Comparison of ENCODE assay signal across 9 mouse cellular contexts in the genomic region with DNA sequence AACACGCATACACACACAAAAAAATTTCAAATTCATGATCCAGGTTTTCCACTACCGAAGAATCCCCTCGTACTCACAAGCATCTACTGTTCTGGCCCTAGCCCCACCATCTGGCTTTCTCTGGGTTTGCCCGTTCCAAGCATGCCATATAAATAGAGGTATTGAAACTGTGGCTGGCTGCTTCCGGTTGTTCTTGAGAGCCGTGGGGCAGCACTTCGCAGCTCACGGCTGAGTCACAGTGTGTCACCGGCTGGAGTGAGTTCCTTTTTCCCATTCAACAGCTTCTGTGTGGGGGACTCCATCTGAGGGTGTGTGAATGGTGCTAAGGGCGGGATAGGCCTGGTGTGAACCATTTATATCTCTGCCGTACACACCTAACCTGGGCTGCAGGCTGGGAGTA. TPM values are rescaled to one million over a fixed set of nuclear protein-coding genes. Genes with fewer than 3 reads are reported as not detected.
A peak's percentile ranks its signal among the peaks of the same experiment; 100 is the strongest.
DNase-seq lines count a peak whose midpoint lies in the region; ATAC-seq and TF ChIP-seq lines count a peak whose summit lies in the region.
"Had no signal": no experiment of that assay in that cellular context is flagged by ENCODE, and none has a peak within 500 bp of the region (broad histone marks: within the 10 kb centered on the region; RNA-seq: fewer than 3 reads in every experiment).

No protein-coding gene starts in this region.

- peaks cover 43% of the 10 kb centered on the region for H3K4me1 ChIP-seq in thymus, adult 2 months (replicated peaks; ENCODE audit: control insufficient read depth, insufficient read depth, low read length)
- H3K4me1 ChIP-seq in kidney, embryonic 14.5 days (ENCODE audit: control insufficient read depth, insufficient read depth, low read length): peaks cover 24% of the 10 kb centered on the region

- no peaks in the 10 kb centered on the region for H3K9me3 ChIP-seq in kidney, embryonic 14.5 days (ENCODE audit: control insufficient read depth, low read length)
- H3K9me3 ChIP-seq: limb, embryonic 12.5 days had no signal

- intact Hi-C loops in left cerebral cortex, postnatal 25 days (cut with DNase I): loop anchor here (2.0 kb wide), 1 partner anchor 22 kb away; no protein-coding TSS in a partner anchor

- DNase-seq in lung, postnatal 4 days: peak; percentile 40 to 49
- no peak for DNase-seq in lung, postnatal 10 days
- DNase-seq in frontal cortex, adult 2 months (ENCODE audit: extremely low spot score in 1 of 2, low spot score in 1 of 2): peak; percentile 82 to 87
- DNase-seq in left cerebral cortex, postnatal 25 days (ENCODE audit: low spot score in 2 of 2): peak; percentile 75 to 96
- DNase-seq in thymus, adult 2 months: no peak
- DNase-seq in gastrocnemius, postnatal 4 days (ENCODE audit: low spot score in 2 of 2): no peak
- no peak for DNase-seq in cerebellum, adult 18-20 months

- no peak for ATAC-seq in kidney, embryonic 14.5 days (ENCODE audit: low FRiP score, low TSS enrichment)

- peak overlapping the region; percentile 53; the same call in 1 of the 2 replicates for H3K27ac ChIP-seq in thymus, adult 2 months (ENCODE audit: control insufficient read depth, insufficient read depth, low read length)
- H3K27ac ChIP-seq in kidney, embryonic 14.5 days (ENCODE audit: low read depth, low read length): no peak overlapping the region

- H3K9ac ChIP-seq in kidney, embryonic 14.5 days (ENCODE audit: low read depth, low read length): no peak overlapping the region
- H3K9ac ChIP-seq: limb, embryonic 12.5 days had no signal

- no peak for TF ChIP-seq CTCF in thymus, adult 2 months (IDR thresholded peaks at IDR 0.05; ENCODE audit: borderline replicate concordance, control insufficient read depth, extremely low read depth, insufficient read depth, low read length, poor library complexity)

- H3K4me2 ChIP-seq in kidney, embryonic 14.5 days (replicated peaks; ENCODE audit: low read depth, low read length): no peak overlapping the region
- H3K4me2 ChIP-seq: limb, embryonic 12.5 days had no signal

- TF ChIP-seq POLR2A in thymus, adult 2 months (IDR thresholded peaks at IDR 0.05; ENCODE audit: control insufficient read depth, extremely low read depth, insufficient read depth, low read length, poor library complexity): no peak

- no peak overlapping the region for H3K4me3 ChIP-seq in thymus, adult 2 months (ENCODE audit: control insufficient read depth, insufficient read depth, low read length)
- no peak overlapping the region for H3K4me3 ChIP-seq in kidney, embryonic 14.5 days (ENCODE audit: low read length)
- H3K4me3 ChIP-seq: limb, embryonic 12.5 days had no signal

- H3K36me3 ChIP-seq in thymus, adult 2 months (ENCODE audit: control insufficient read depth, insufficient read depth, low read length): no peaks in the 10 kb centered on the region
- no peaks in the 10 kb centered on the region; the same call in 1 of the 2 replicates for H3K36me3 ChIP-seq in kidney, embryonic 14.5 days (ENCODE audit: control insufficient read depth, insufficient read depth, low read length)
- H3K36me3 ChIP-seq: limb, embryonic 12.5 days had no signal

- no peaks in the 10 kb centered on the region for H3K27me3 ChIP-seq in thymus, adult 2 months (ENCODE audit: control insufficient read depth, insufficient read depth, low read length)
- H3K27me3 ChIP-seq in kidney, embryonic 14.5 days (ENCODE audit: control insufficient read depth, insufficient read depth, low read length): peaks cover 4% of the 10 kb centered on the region; the same call in 1 of the 2 replicates

- WGBS in thymus, adult 2 months: 19% methylated on average over 11 of the region's 11 CpGs
- 90% methylated on average over 11 of the region's 11 CpGs for WGBS in kidney, embryonic 14.5 days

RNA-seq across cellular contexts. Expression of a gene that starts 2.7 kb away (rescaled TPM):
- 32.6 and 33.0 TPM in 2 replicates for polyA plus RNA-seq in frontal cortex, adult 2 months (2012; rRNA removed)
- 10 to 100 TPM; 16.4 to 18.2 TPM for total RNA-seq in left cerebral cortex, postnatal 25 days (2021)
- 10.9 and 14.2 TPM in 2 replicates for polyA plus RNA-seq in thymus, adult 2 months (2012; rRNA removed)
- 8.0 and 9.3 TPM in 2 replicates for polyA plus RNA-seq in kidney, embryonic 14.5 days (2014; fragmentation: Nextera tagmentation; extraction: Ambion mirVana)
- 100 to 1,000 TPM; 221 to 269 TPM for total RNA-seq in gastrocnemius, postnatal 4 days (2021)

RNA-seq across cellular contexts. Expression of a gene that starts 27.3 kb away (rescaled TPM):
- 24.4 and 30.2 TPM in 2 replicates for polyA plus RNA-seq in frontal cortex, adult 2 months (2012; rRNA removed)
- 10 to 100 TPM; 17.4 to 18.8 TPM for total RNA-seq in left cerebral cortex, postnatal 25 days (2021)
- 131 and 134 TPM in 2 replicates for polyA plus RNA-seq in thymus, adult 2 months (2012; rRNA removed)
- polyA plus RNA-seq in kidney, embryonic 14.5 days (2014; fragmentation: Nextera tagmentation; extraction: Ambion mirVana): 314 and 362 TPM in 2 replicates
- total RNA-seq in gastrocnemius, postnatal 4 days (2021): 10 to 100 TPM; 42.9 to 43.8 TPM

RNA-seq across cellular contexts. Expression of a gene that starts 28.6 kb away (rescaled TPM):
- polyA plus RNA-seq in frontal cortex, adult 2 months (2012; rRNA removed): 87.3 and 106 TPM in 2 replicates
- total RNA-seq in left cerebral cortex, postnatal 25 days (2021): 100 to 1,000 TPM; 108 to 155 TPM
- polyA plus RNA-seq in thymus, adult 2 months (2012; rRNA removed): 26.3 and 26.8 TPM in 2 replicates
- polyA plus RNA-seq in kidney, embryonic 14.5 days (2014; fragmentation: Nextera tagmentation; extraction: Ambion mirVana): 4.7 and 5.8 TPM in 2 replicates
- total RNA-seq in gastrocnemius, postnatal 4 days (2021): 10 to 100 TPM; 21.2 to 24.0 TPM

RNA-seq across cellular contexts. Expression of a gene that starts 57.5 kb away (rescaled TPM):
- 174 and 175 TPM in 2 replicates for polyA plus RNA-seq in frontal cortex, adult 2 months (2012; rRNA removed)
- total RNA-seq in left cerebral cortex, postnatal 25 days (2021): 100 to 1,000 TPM; 138 to 140 TPM
- 220 and 229 TPM in 2 replicates for polyA plus RNA-seq in thymus, adult 2 months (2012; rRNA removed)
- 50.8 and 58.5 TPM in 2 replicates for polyA plus RNA-seq in kidney, embryonic 14.5 days (2014; fragmentation: Nextera tagmentation; extraction: Ambion mirVana)
- 100 to 1,000 TPM; 258 to 259 TPM for total RNA-seq in gastrocnemius, postnatal 4 days (2021)

Comparison
In these comparisons a context has a peak if more than half of its experiments do, and no peak if none do; other contexts are left out.
1. DNase-seq: peak in lung, postnatal 4 days (2 of 2), frontal cortex, adult 2 months (2 of 2) and left cerebral cortex, postnatal 25 days (2 of 2); none in lung, postnatal 10 days (single experiment), thymus, adult 2 months (single experiment), gastrocnemius, postnatal 4 days (0 of 2) and cerebellum, adult 18-20 months (0 of 2).